Mouse (Mus musculus) regulatory T cell (primary cell): ENCODE measurements around the gene Cdk15.

ENCODE experiments used
- in situ Hi-C: fragments of 300-600 bp; cut with MboI, MseI; formaldehyde crosslinking; loops from one replicate; pipeline ENCODE4 v1.15.1; 2025; ENCODE audit warnings: high pct_unique_total_duplicates

Gene Cdk15

GRCm38 (mm10) chr1:59370355-59370950, 113.7 kb downstream of the Cdk15 start:
- in situ Hi-C loops: no loop called here

- in situ Hi-C loops: no loop called here
These were observed 119.4 kb downstream of the Cdk15 start for GRCm38 (mm10) chr1:59376021-59376548.

GRCm38 (mm10) chr1:59376557-59376956, 119.9 kb downstream of the Cdk15 start:
- in situ Hi-C loops: no loop called here

- in situ Hi-C loops: no loop called here
These were observed 120.6 kb downstream of the Cdk15 start for GRCm38 (mm10) chr1:59377312-59377711.

GRCm38 (mm10) chr1:59380926-59381325, 124.2 kb downstream of the Cdk15 start:
- in situ Hi-C loops: no loop called here

GRCm38 (mm10) chr1:59381483-59381882, 124.8 kb downstream of the Cdk15 start:
- in situ Hi-C loops: no loop called here

GRCm38 (mm10) chr1:59382516-59382915, 125.8 kb downstream of the Cdk15 start:
- in situ Hi-C loops: no loop called here

GRCm38 (mm10) chr1:59383049-59383610, 126.4 kb downstream of the Cdk15 start:
- in situ Hi-C loops: no loop called here

- in situ Hi-C loops: no loop called here
These were observed 127.7 kb downstream of the Cdk15 start for GRCm38 (mm10) chr1:59384400-59384799.

- in situ Hi-C loops: no loop called here
These were observed 128.9 kb downstream of the Cdk15 start for GRCm38 (mm10) chr1:59385641-59386040.

GRCm38 (mm10) chr1:59387542-59388314, 131.0 kb downstream of the Cdk15 start:
- in situ Hi-C loops: no loop called here

GRCm38 (mm10) chr1:59389181-59389580, 132.5 kb downstream of the Cdk15 start:
- in situ Hi-C loops: no loop called here

- in situ Hi-C loops: no loop called here
These were observed 135.0 kb downstream of the Cdk15 start for GRCm38 (mm10) chr1:59391736-59392135.

GRCm38 (mm10) chr1:59394072-59394471, 137.4 kb downstream of the Cdk15 start:
- in situ Hi-C loops: no loop called here

- in situ Hi-C loops: no loop called here
These were observed 137.9 kb downstream of the Cdk15 start for GRCm38 (mm10) chr1:59394616-59395015.

- in situ Hi-C loops: no loop called here
These were observed 139.3 kb downstream of the Cdk15 start for GRCm38 (mm10) chr1:59395992-59396391.

GRCm38 (mm10) chr1:59399554-59400325, 143.0 kb downstream of the Cdk15 start:
- in situ Hi-C loops: no loop called here

- in situ Hi-C loops: no loop called here
These were observed 144.5 kb downstream of the Cdk15 start for GRCm38 (mm10) chr1:59401253-59401652.
